Mouse (Mus musculus): ENCODE measurements around the gene Rnf144a. TPM values are rescaled to one million over a fixed set of nuclear protein-coding genes. Genes with fewer than 3 reads are reported as not detected.

Rnf144a gene
- polyA plus RNA-seq, 1 experiment = 5.6 TPM

- Histone ChIP-seq H3K27me3 (ENCODE audit: control insufficient read depth, insufficient read depth, low read length, poor library complexity, severe bottlenecking) (no peaks in the 10 kb centered on the region), H3K9me3 (replicated peaks; ENCODE audit: control insufficient read depth, insufficient read depth, low read length, poor library complexity, severe bottlenecking) (no peaks in the 10 kb centered on the region), H3K9ac (ENCODE audit: low read depth, poor library complexity, severe bottlenecking) (no peak overlapping the region), H3K4me3 (ENCODE audit: low read depth, low read length) (no peak overlapping the region), H3K36me3 (ENCODE audit: control insufficient read depth, insufficient read depth, low read length, poor library complexity, severe bottlenecking) (no peaks in the 10 kb centered on the region), H3K4me1 (ENCODE audit: control insufficient read depth, insufficient read depth, low read length) (no peaks in the 10 kb centered on the region), H3K27ac (ENCODE audit: insufficient read depth, low read length) (no peak overlapping the region)
- TF ChIP-seq EP300 (IDR thresholded peaks at IDR 0.05; ENCODE audit: insufficient read depth, low read depth, low read length) (no peak), POLR2A (IDR thresholded peaks at IDR 0.05; ENCODE audit: insufficient read depth, low read length) (no peak), CTCF (IDR thresholded peaks at IDR 0.05; ENCODE audit: low read depth, low read length) (no peak)
These were observed 75.2 kb downstream of the Rnf144a start for GRCm38 (mm10) chr12:26339886-26340285.

GRCm38 (mm10) chr12:26339181-26339580 is 75.9 kb downstream of the Rnf144a start:
- H3K27ac ChIP-seq (ENCODE audit: insufficient read depth, low read length) = no peak overlapping the region
- TF ChIP-seq CTCF (IDR thresholded peaks at IDR 0.05; ENCODE audit: low read depth, low read length) (no peak), EP300 (IDR thresholded peaks at IDR 0.05; ENCODE audit: insufficient read depth, low read depth, low read length) (no peak), POLR2A (IDR thresholded peaks at IDR 0.05; ENCODE audit: insufficient read depth, low read length) (no peak)
- H3K4me3 ChIP-seq (ENCODE audit: low read depth, low read length) = no peak overlapping the region
- no peaks in the 10 kb centered on the region for H3K9me3 ChIP-seq (replicated peaks; ENCODE audit: control insufficient read depth, insufficient read depth, low read length, poor library complexity, severe bottlenecking)
- H3K4me1 ChIP-seq (ENCODE audit: control insufficient read depth, insufficient read depth, low read length) = no peaks in the 10 kb centered on the region
- H3K27me3 ChIP-seq (ENCODE audit: control insufficient read depth, insufficient read depth, low read length, poor library complexity, severe bottlenecking) = no peaks in the 10 kb centered on the region
- no peak overlapping the region for H3K9ac ChIP-seq (ENCODE audit: low read depth, poor library complexity, severe bottlenecking)
- no peaks in the 10 kb centered on the region for H3K36me3 ChIP-seq (ENCODE audit: control insufficient read depth, insufficient read depth, low read length, poor library complexity, severe bottlenecking)

GRCm38 (mm10) chr12:26333678-26334077 is 81.4 kb downstream of the Rnf144a start:
- Histone ChIP-seq H3K36me3 (ENCODE audit: control insufficient read depth, insufficient read depth, low read length, poor library complexity, severe bottlenecking) (no peaks in the 10 kb centered on the region), H3K27ac (ENCODE audit: insufficient read depth, low read length) (no peak overlapping the region)
- TF ChIP-seq CTCF (IDR thresholded peaks at IDR 0.05; ENCODE audit: low read depth, low read length) (no peak), EP300 (IDR thresholded peaks at IDR 0.05; ENCODE audit: insufficient read depth, low read depth, low read length) (no peak), POLR2A (IDR thresholded peaks at IDR 0.05; ENCODE audit: insufficient read depth, low read length) (no peak)

GRCm38 (mm10) chr12:26331048-26331447 is 84.0 kb downstream of the Rnf144a start:
- H3K36me3 ChIP-seq (ENCODE audit: control insufficient read depth, insufficient read depth, low read length, poor library complexity, severe bottlenecking) = no peaks in the 10 kb centered on the region
- H3K4me3 ChIP-seq (ENCODE audit: low read depth, low read length) = no peak overlapping the region
- H3K9ac ChIP-seq (ENCODE audit: low read depth, poor library complexity, severe bottlenecking) = no peak overlapping the region
- no peaks in the 10 kb centered on the region for H3K4me1 ChIP-seq (ENCODE audit: control insufficient read depth, insufficient read depth, low read length)
- no peaks in the 10 kb centered on the region for H3K27me3 ChIP-seq (ENCODE audit: control insufficient read depth, insufficient read depth, low read length, poor library complexity, severe bottlenecking)
- H3K27ac ChIP-seq (ENCODE audit: insufficient read depth, low read length) = no peak overlapping the region
- no peak for TF ChIP-seq POLR2A (IDR thresholded peaks at IDR 0.05; ENCODE audit: insufficient read depth, low read length)
- no peak for TF ChIP-seq CTCF (IDR thresholded peaks at IDR 0.05; ENCODE audit: low read depth, low read length)
- TF ChIP-seq EP300 (IDR thresholded peaks at IDR 0.05; ENCODE audit: insufficient read depth, low read depth, low read length) = no peak
- H3K9me3 ChIP-seq (replicated peaks; ENCODE audit: control insufficient read depth, insufficient read depth, low read length, poor library complexity, severe bottlenecking) = no peaks in the 10 kb centered on the region

More at GRCm38 (mm10) chr12:26333678-26334077, 81.4 kb downstream of the Rnf144a start:
- no peaks in the 10 kb centered on the region for H3K27me3 ChIP-seq (ENCODE audit: control insufficient read depth, insufficient read depth, low read length, poor library complexity, severe bottlenecking)
- H3K4me1 ChIP-seq (ENCODE audit: control insufficient read depth, insufficient read depth, low read length) = no peaks in the 10 kb centered on the region
- H3K4me3 ChIP-seq (ENCODE audit: low read depth, low read length) = no peak overlapping the region
- H3K9me3 ChIP-seq (replicated peaks; ENCODE audit: control insufficient read depth, insufficient read depth, low read length, poor library complexity, severe bottlenecking) = no peaks in the 10 kb centered on the region
- no peak overlapping the region for H3K9ac ChIP-seq (ENCODE audit: low read depth, poor library complexity, severe bottlenecking)

- Histone ChIP-seq H3K9me3 (replicated peaks; ENCODE audit: control insufficient read depth, insufficient read depth, low read length, poor library complexity, severe bottlenecking) (no peaks in the 10 kb centered on the region), H3K9ac (ENCODE audit: low read depth, poor library complexity, severe bottlenecking) (no peak overlapping the region), H3K4me3 (ENCODE audit: low read depth, low read length) (no peak overlapping the region), H3K4me1 (ENCODE audit: control insufficient read depth, insufficient read depth, low read length) (no peaks in the 10 kb centered on the region), H3K27me3 (ENCODE audit: control insufficient read depth, insufficient read depth, low read length, poor library complexity, severe bottlenecking) (no peaks in the 10 kb centered on the region), H3K36me3 (ENCODE audit: control insufficient read depth, insufficient read depth, low read length, poor library complexity, severe bottlenecking) (no peaks in the 10 kb centered on the region), H3K27ac (ENCODE audit: insufficient read depth, low read length) (no peak overlapping the region)
- TF ChIP-seq CTCF (IDR thresholded peaks at IDR 0.05; ENCODE audit: low read depth, low read length) = no peak
- TF ChIP-seq POLR2A (IDR thresholded peaks at IDR 0.05; ENCODE audit: insufficient read depth, low read length) = no peak
- TF ChIP-seq EP300 (IDR thresholded peaks at IDR 0.05; ENCODE audit: insufficient read depth, low read depth, low read length) = no peak
These were observed 85.3 kb downstream of the Rnf144a start for GRCm38 (mm10) chr12:26329756-26330155.

- no peaks in the 10 kb centered on the region for H3K4me1 ChIP-seq (ENCODE audit: control insufficient read depth, insufficient read depth, low read length)
- H3K27me3 ChIP-seq (ENCODE audit: control insufficient read depth, insufficient read depth, low read length, poor library complexity, severe bottlenecking) = no peaks in the 10 kb centered on the region
- H3K9me3 ChIP-seq (replicated peaks; ENCODE audit: control insufficient read depth, insufficient read depth, low read length, poor library complexity, severe bottlenecking) = no peaks in the 10 kb centered on the region
- no peaks in the 10 kb centered on the region for H3K36me3 ChIP-seq (ENCODE audit: control insufficient read depth, insufficient read depth, low read length, poor library complexity, severe bottlenecking)
- no peak overlapping the region for H3K27ac ChIP-seq (ENCODE audit: insufficient read depth, low read length)
- H3K4me3 ChIP-seq (ENCODE audit: low read depth, low read length) = no peak overlapping the region
- H3K9ac ChIP-seq (ENCODE audit: low read depth, poor library complexity, severe bottlenecking) = no peak overlapping the region
- TF ChIP-seq EP300 (IDR thresholded peaks at IDR 0.05; ENCODE audit: insufficient read depth, low read depth, low read length) = no peak
- TF ChIP-seq POLR2A (IDR thresholded peaks at IDR 0.05; ENCODE audit: insufficient read depth, low read length) = no peak
- TF ChIP-seq CTCF (IDR thresholded peaks at IDR 0.05; ENCODE audit: low read depth, low read length) = no peak
These were observed 85.9 kb downstream of the Rnf144a start for GRCm38 (mm10) chr12:26329031-26329675.
